Mouse (Mus musculus) hindbrain, embryonic 16.5 days (tissue): ENCODE data around the gene Eif4g3. TPM values are rescaled to one million over a fixed set of nuclear protein-coding genes. Genes with fewer than 3 reads are reported as not detected.

Source experiments
- ATAC-seq: fragments of 200-750 bp; cut with Nextera tagmentation; 2 replicates; pipeline ENCODE4 v1.8.0; 2017; ENCODE audit warnings: moderate TSS enrichment, moderate library complexity
- H3K27ac ChIP-seq: fragments of 300-500 bp; sonication (generic); 2 replicates; pipeline ENCODE4 v1.5.1; 2014; ENCODE audit warnings: low read depth, mild to moderate bottlenecking, control low read depth, low read length, moderate library complexity
- H3K27me3 ChIP-seq: fragments of 300-500 bp; sonication (generic); replicated peaks from 2 replicates; pipeline ENCODE4 v1.6.1; 2014; ENCODE audit warnings: low read length; ENCODE audit not compliant: control insufficient read depth, insufficient read depth
- H3K36me3 ChIP-seq: fragments of 300-500 bp; sonication (generic); 2 replicates; pipeline ENCODE4 v1.6.1; 2014; ENCODE audit warnings: mild to moderate bottlenecking, low read length, moderate library complexity, mixed read lengths; ENCODE audit not compliant: control insufficient read depth, insufficient read depth
- H3K4me1 ChIP-seq: fragments of 300-500 bp; sonication (generic); 2 replicates; pipeline ENCODE4 v1.6.1; 2014; ENCODE audit warnings: low read depth, low read length; ENCODE audit not compliant: control insufficient read depth, insufficient read depth
- H3K4me2 ChIP-seq: fragments of 300-500 bp; sonication (generic); 2 replicates; pipeline ENCODE4 v1.6.1; 2014; ENCODE audit warnings: mild to moderate bottlenecking, low read length, control low read depth, moderate library complexity
- H3K4me3 ChIP-seq: fragments of 300-500 bp; sonication (generic); 2 replicates; pipeline ENCODE4 v1.5.1; 2014; ENCODE audit warnings: mild to moderate bottlenecking, low read length, control low read depth, moderate library complexity
- H3K9ac ChIP-seq: fragments of 300-500 bp; sonication (generic); 2 replicates; pipeline ENCODE4 v1.6.1; 2014; ENCODE audit warnings: low read depth, mild to moderate bottlenecking, control low read depth, low read length, moderate library complexity
- H3K9me3 ChIP-seq: fragments of 300-500 bp; sonication (generic); 2 replicates; pipeline ENCODE4 v1.6.1; 2014; ENCODE audit warnings: mild to moderate bottlenecking, low read length, moderate library complexity; ENCODE audit not compliant: control insufficient read depth
- WGBS: fragments of 180-500 bp; shearing (Covaris S2); extraction: QIAGEN DNeasy Blood & Tissue Kit; methylation state at CpG from one replicate; pipeline ENCODE4 v1.1.7; 2014; 5-methylcytosine and 5-hydroxymethylcytosine counted together
- polyA plus RNA-seq: library from polyadenylated mRNA; unstranded; fragments of >200 nt; fragmentation: Nextera tagmentation; extraction: Ambion mirVana; gene quantifications from 2 replicates; pipeline ENCODE4 v1.2.1, GENCODE M21; 2015

Eif4g3 gene
- polyA plus RNA-seq, 1 experiment from 2014 or later: 43.2 TPM

GRCm38 (mm10) chr4:138164860-138165259 is 172.0 kb downstream of the Eif4g3 start:
- Histone ChIP-seq H3K36me3 (peaks cover 13% of the 10 kb centered on the region), H3K27me3 (no peaks in the 10 kb centered on the region), H3K9me3 (no peaks in the 10 kb centered on the region), H3K27ac (no peak overlapping the region), H3K9ac (no peak overlapping the region), H3K4me3 (no peak overlapping the region), H3K4me2 (no peak overlapping the region), H3K4me1 (peaks cover 4% of the 10 kb centered on the region; the same call in 1 of the 2 replicates)
- no peak for ATAC-seq
- 92% methylated on average over 2 of the region's 2 CpGs for WGBS

GRCm38 (mm10) chr4:138166519-138166918 is 173.7 kb downstream of the Eif4g3 start:
- Histone ChIP-seq H3K36me3 (peaks cover 19% of the 10 kb centered on the region), H3K4me1 (peaks cover 4% of the 10 kb centered on the region; the same call in 1 of the 2 replicates), H3K4me2 (no peak overlapping the region), H3K27me3 (no peaks in the 10 kb centered on the region), H3K27ac (no peak overlapping the region), H3K4me3 (no peak overlapping the region), H3K9ac (no peak overlapping the region), H3K9me3 (no peaks in the 10 kb centered on the region)
- WGBS: 93% methylated on average over 10 of the region's 10 CpGs
- ATAC-seq: no peak

- no peak for ATAC-seq
- peaks cover 29% of the 10 kb centered on the region for H3K36me3 ChIP-seq
- no peak overlapping the region for H3K4me3 ChIP-seq
- H3K9me3 ChIP-seq: no peaks in the 10 kb centered on the region
- no peaks in the 10 kb centered on the region for H3K27me3 ChIP-seq
- WGBS: 86% methylated on average over 3 of the region's 3 CpGs
- no peak overlapping the region for H3K4me2 ChIP-seq
- H3K27ac ChIP-seq: no peak overlapping the region
- H3K9ac ChIP-seq: no peak overlapping the region
- H3K4me1 ChIP-seq: peaks cover 4% of the 10 kb centered on the region; the same call in 1 of the 2 replicates
These were observed 175.3 kb downstream of the Eif4g3 start for GRCm38 (mm10) chr4:138168162-138168561.

GRCm38 (mm10) chr4:138169420-138169819 is 176.6 kb downstream of the Eif4g3 start:
- 98% methylated on average over 4 of the region's 4 CpGs for WGBS
- Histone ChIP-seq H3K27ac (no peak overlapping the region), H3K4me1 (no peaks in the 10 kb centered on the region), H3K36me3 (peaks cover 35% of the 10 kb centered on the region), H3K4me3 (no peak overlapping the region), H3K4me2 (no peak overlapping the region), H3K9me3 (no peaks in the 10 kb centered on the region), H3K27me3 (no peaks in the 10 kb centered on the region), H3K9ac (no peak overlapping the region)
- ATAC-seq: no peak

GRCm38 (mm10) chr4:138172686-138173085 is 179.9 kb downstream of the Eif4g3 start:
- Histone ChIP-seq H3K9ac (no peak overlapping the region), H3K4me1 (no peaks in the 10 kb centered on the region), H3K9me3 (no peaks in the 10 kb centered on the region), H3K27ac (no peak overlapping the region), H3K36me3 (peaks cover 44% of the 10 kb centered on the region), H3K4me3 (no peak overlapping the region), H3K27me3 (no peaks in the 10 kb centered on the region), H3K4me2 (no peak overlapping the region)
- WGBS: 89% methylated on average over 4 of the region's 4 CpGs
- no peak for ATAC-seq

GRCm38 (mm10) chr4:138179391-138179790 is 186.6 kb downstream of the Eif4g3 start:
- Histone ChIP-seq H3K27me3 (no peaks in the 10 kb centered on the region), H3K4me3 (no peak overlapping the region), H3K27ac (no peak overlapping the region), H3K4me2 (no peak overlapping the region), H3K4me1 (no peaks in the 10 kb centered on the region), H3K9ac (no peak overlapping the region), H3K36me3 (peaks cover 54% of the 10 kb centered on the region), H3K9me3 (no peaks in the 10 kb centered on the region)
- 96% methylated on average over 5 of the region's 5 CpGs for WGBS
- ATAC-seq: no peak

- H3K27me3 ChIP-seq: no peaks in the 10 kb centered on the region
- no peak overlapping the region for H3K27ac ChIP-seq
- H3K9ac ChIP-seq: no peak overlapping the region
- no peak for ATAC-seq
- no peaks in the 10 kb centered on the region for H3K9me3 ChIP-seq
- no peak overlapping the region for H3K4me2 ChIP-seq
- no peaks in the 10 kb centered on the region for H3K4me1 ChIP-seq
- 92% methylated on average over 4 of the region's 4 CpGs for WGBS
- H3K4me3 ChIP-seq: no peak overlapping the region
- peaks cover 53% of the 10 kb centered on the region for H3K36me3 ChIP-seq
These were observed 187.9 kb downstream of the Eif4g3 start for GRCm38 (mm10) chr4:138180719-138181118.

- Histone ChIP-seq H3K9ac (no peak overlapping the region), H3K4me1 (no peaks in the 10 kb centered on the region), H3K36me3 (peaks cover 35% of the 10 kb centered on the region), H3K27me3 (no peaks in the 10 kb centered on the region), H3K4me3 (no peak overlapping the region), H3K4me2 (no peak overlapping the region), H3K27ac (no peak overlapping the region), H3K9me3 (no peaks in the 10 kb centered on the region)
- WGBS: 84% methylated on average over 5 of the region's 5 CpGs
- no peak for ATAC-seq
These were observed 191.2 kb downstream of the Eif4g3 start for GRCm38 (mm10) chr4:138184056-138184455.

- Histone ChIP-seq H3K4me1 (no peaks in the 10 kb centered on the region), H3K27me3 (no peaks in the 10 kb centered on the region), H3K4me2 (no peak overlapping the region), H3K27ac (no peak overlapping the region), H3K36me3 (peaks cover 35% of the 10 kb centered on the region), H3K9ac (no peak overlapping the region), H3K9me3 (no peaks in the 10 kb centered on the region), H3K4me3 (no peak overlapping the region)
- WGBS: 93% methylated on average over 5 of the region's 5 CpGs
- ATAC-seq: no peak
These were observed 191.8 kb downstream of the Eif4g3 start for GRCm38 (mm10) chr4:138184573-138184981.

GRCm38 (mm10) chr4:138185961-138186360 is 193.1 kb downstream of the Eif4g3 start:
- Histone ChIP-seq H3K4me2 (no peak overlapping the region), H3K27ac (no peak overlapping the region), H3K27me3 (no peaks in the 10 kb centered on the region), H3K4me3 (no peak overlapping the region), H3K36me3 (peaks cover 29% of the 10 kb centered on the region), H3K9ac (no peak overlapping the region), H3K4me1 (no peaks in the 10 kb centered on the region), H3K9me3 (no peaks in the 10 kb centered on the region)
- no peak for ATAC-seq
- 95% methylated on average over 7 of the region's 7 CpGs for WGBS
